Mouse (Mus musculus): Measurements from ENCODE around the gene Cd3eap. TPM values are rescaled to one million over a fixed set of nuclear protein-coding genes. Genes with fewer than 3 reads are reported as not detected.

Cd3eap gene
- total RNA-seq, 1 experiment from 2014 or later = 7.3 TPM

GRCm38 (mm10) chr7:19341250-19341649 is 18.0 kb downstream of the Cd3eap start:
- ATAC-seq (ENCODE audit: extremely low read depth, insufficient number of reproducible peaks, low FRiP score, poor library complexity, severe bottlenecking) = no peak

- ATAC-seq (ENCODE audit: extremely low read depth, insufficient number of reproducible peaks, low FRiP score, poor library complexity, severe bottlenecking) = no peak
These were observed 20.7 kb downstream of the Cd3eap start for GRCm38 (mm10) chr7:19338596-19338995.

- ATAC-seq (ENCODE audit: extremely low read depth, insufficient number of reproducible peaks, low FRiP score, poor library complexity, severe bottlenecking) = peak; percentile 65
These were observed 21.2 kb downstream of the Cd3eap start for GRCm38 (mm10) chr7:19338060-19338459.

- ATAC-seq (ENCODE audit: extremely low read depth, insufficient number of reproducible peaks, low FRiP score, poor library complexity, severe bottlenecking) = no peak
These were observed 22.2 kb downstream of the Cd3eap start for GRCm38 (mm10) chr7:19337122-19337521.

- peak; percentile 28; the same call in 1 of the 2 replicates for ATAC-seq (ENCODE audit: extremely low read depth, insufficient number of reproducible peaks, low FRiP score, poor library complexity, severe bottlenecking)
These were observed 23.7 kb downstream of the Cd3eap start for GRCm38 (mm10) chr7:19335583-19335982.

- peak; percentile 81 for ATAC-seq (ENCODE audit: extremely low read depth, insufficient number of reproducible peaks, low FRiP score, poor library complexity, severe bottlenecking)
These were observed 26.5 kb downstream of the Cd3eap start for GRCm38 (mm10) chr7:19332709-19333352.

- no peak for ATAC-seq (ENCODE audit: extremely low read depth, insufficient number of reproducible peaks, low FRiP score, poor library complexity, severe bottlenecking)
These were observed 27.4 kb downstream of the Cd3eap start for GRCm38 (mm10) chr7:19331910-19332309.

GRCm38 (mm10) chr7:19328425-19328824 is 30.9 kb downstream of the Cd3eap start:
- no peak for ATAC-seq (ENCODE audit: extremely low read depth, insufficient number of reproducible peaks, low FRiP score, poor library complexity, severe bottlenecking)

- no peak for ATAC-seq (ENCODE audit: extremely low read depth, insufficient number of reproducible peaks, low FRiP score, poor library complexity, severe bottlenecking)
These were observed 31.5 kb downstream of the Cd3eap start for GRCm38 (mm10) chr7:19327782-19328181.

- ATAC-seq (ENCODE audit: extremely low read depth, insufficient number of reproducible peaks, low FRiP score, poor library complexity, severe bottlenecking) = no peak
These were observed 32.2 kb downstream of the Cd3eap start for GRCm38 (mm10) chr7:19327128-19327527.

GRCm38 (mm10) chr7:19326359-19326758 is 32.9 kb downstream of the Cd3eap start:
- no peak for ATAC-seq (ENCODE audit: extremely low read depth, insufficient number of reproducible peaks, low FRiP score, poor library complexity, severe bottlenecking)

GRCm38 (mm10) chr7:19325262-19326199 is 33.8 kb downstream of the Cd3eap start:
- ATAC-seq (ENCODE audit: extremely low read depth, insufficient number of reproducible peaks, low FRiP score, poor library complexity, severe bottlenecking) = peak; percentile 40

- ATAC-seq (ENCODE audit: extremely low read depth, insufficient number of reproducible peaks, low FRiP score, poor library complexity, severe bottlenecking) = no peak
These were observed 35.1 kb downstream of the Cd3eap start for GRCm38 (mm10) chr7:19324221-19324620.

- ATAC-seq (ENCODE audit: extremely low read depth, insufficient number of reproducible peaks, low FRiP score, poor library complexity, severe bottlenecking) = no peak
These were observed 36.8 kb downstream of the Cd3eap start for GRCm38 (mm10) chr7:19322489-19322888.

- peak; percentile 74 for ATAC-seq (ENCODE audit: extremely low read depth, insufficient number of reproducible peaks, low FRiP score, poor library complexity, severe bottlenecking)
These were observed 37.8 kb downstream of the Cd3eap start for GRCm38 (mm10) chr7:19321464-19321863.

GRCm38 (mm10) chr7:19320637-19321036 is 38.6 kb downstream of the Cd3eap start:
- ATAC-seq (ENCODE audit: extremely low read depth, insufficient number of reproducible peaks, low FRiP score, poor library complexity, severe bottlenecking) = no peak

- peak; percentile 59 for ATAC-seq (ENCODE audit: extremely low read depth, insufficient number of reproducible peaks, low FRiP score, poor library complexity, severe bottlenecking)
These were observed 39.4 kb downstream of the Cd3eap start for GRCm38 (mm10) chr7:19319906-19320305.

GRCm38 (mm10) chr7:19319458-19319857 is 39.8 kb downstream of the Cd3eap start:
- ATAC-seq (ENCODE audit: extremely low read depth, insufficient number of reproducible peaks, low FRiP score, poor library complexity, severe bottlenecking) = peak; percentile 11; the same call in 1 of the 2 replicates

GRCm38 (mm10) chr7:19318676-19319075 is 40.6 kb downstream of the Cd3eap start:
- no peak for ATAC-seq (ENCODE audit: extremely low read depth, insufficient number of reproducible peaks, low FRiP score, poor library complexity, severe bottlenecking)

- ATAC-seq (ENCODE audit: extremely low read depth, insufficient number of reproducible peaks, low FRiP score, poor library complexity, severe bottlenecking) = no peak
These were observed 41.1 kb downstream of the Cd3eap start for GRCm38 (mm10) chr7:19318201-19318600.

Data from neutrophil, adult 5-6 weeks (primary cell).